Mouse (Mus musculus) midbrain, embryonic 12.5 days (tissue): Measurements from ENCODE around the gene Gm9887. TPM values are rescaled to one million over a fixed set of nuclear protein-coding genes. Genes with fewer than 3 reads are reported as not detected.
"Not testable (repeated sequence)": the region's sequence is repeated elsewhere in the genome, so short reads cannot be mapped to it uniquely, and the experiment has no call there.

Experiments
- ATAC-seq: fragments of 200-750 bp; cut with Nextera tagmentation; 2 replicates; pipeline ENCODE4 v1.8.0; 2017; ENCODE audit warnings: low read depth, moderate TSS enrichment, moderate library complexity; ENCODE audit not compliant: low FRiP score
- H3K27ac ChIP-seq: fragments of 300-500 bp; sonication (generic); replicated peaks from 2 replicates; pipeline ENCODE4 v1.5.1; 2016; ENCODE audit warnings: mild to moderate bottlenecking
- H3K27me3 ChIP-seq: fragments of 300-500 bp; sonication (generic); 2 replicates; pipeline ENCODE4 v1.6.1; 2016; ENCODE audit warnings: mild to moderate bottlenecking
- H3K36me3 ChIP-seq: fragments of 300-500 bp; sonication (generic); 2 replicates; pipeline ENCODE4 v1.6.1; 2016
- H3K4me1 ChIP-seq: fragments of 300-500 bp; sonication (generic); 2 replicates; pipeline ENCODE4 v1.6.1; 2016
- H3K4me2 ChIP-seq: fragments of 300-500 bp; sonication (generic); replicated peaks from 2 replicates; pipeline ENCODE4 v1.6.1; 2016; ENCODE audit warnings: mild to moderate bottlenecking, moderate library complexity
- H3K4me3 ChIP-seq: fragments of 300-500 bp; sonication (generic); 2 replicates; pipeline ENCODE4 v1.5.1; 2016; ENCODE audit warnings: mild to moderate bottlenecking
- H3K9ac ChIP-seq: fragments of 300-500 bp; sonication (generic); replicated peaks from 2 replicates; pipeline ENCODE4 v1.6.1; 2016; ENCODE audit warnings: mild to moderate bottlenecking, moderate library complexity
- H3K9me3 ChIP-seq: fragments of 300-500 bp; sonication (generic); 2 replicates; pipeline ENCODE4 v1.6.1; 2016; ENCODE audit warnings: mild to moderate bottlenecking
- whole genome bisulfite sequencing: fragments of 180-500 bp; shearing (Covaris S2); methylation state at CpG from one replicate; pipeline ENCODE4 v1.1.7; 2016; 5-methylcytosine and 5-hydroxymethylcytosine counted together
- polyA plus RNA-seq: library from polyadenylated mRNA; unstranded; fragments of >200 nt; fragmentation: Nextera tagmentation; extraction: Ambion mirVana; gene quantifications from 2 replicates; pipeline ENCODE4 v1.2.1, GENCODE M21; 2016

Gene Gm9887
- polyA plus RNA-seq, 1 experiment from 2014 or later: 1.6 TPM

DNA sequence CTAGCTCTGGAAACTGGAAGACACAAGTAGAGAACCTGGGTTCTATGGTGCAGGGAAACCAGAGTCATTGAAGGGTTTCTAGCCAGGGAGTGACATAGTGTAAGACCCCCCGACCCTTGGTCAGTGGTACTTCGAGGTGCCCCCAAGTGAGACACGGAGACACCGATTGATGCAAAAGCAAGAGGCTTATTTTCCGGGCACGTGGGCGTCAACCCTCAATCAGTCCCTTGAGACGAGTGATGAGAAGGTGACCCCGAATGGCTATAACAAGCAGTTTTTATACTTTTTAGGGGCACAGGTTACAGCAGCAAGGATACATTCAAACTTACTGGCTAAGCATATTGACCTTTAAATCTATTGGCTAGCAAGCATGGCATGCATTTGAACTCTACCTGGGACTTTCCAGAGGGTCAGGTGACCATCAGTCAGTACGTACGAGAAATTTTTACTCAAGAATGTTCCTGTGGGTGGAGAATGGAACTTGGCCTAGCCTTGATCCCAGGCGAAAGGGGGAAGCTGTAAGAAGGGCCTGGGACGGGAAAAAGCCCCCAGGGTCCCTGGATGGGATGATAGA lies 30.4 kb upstream of the Gm9887 start:
- Histone ChIP-seq H3K27ac (no peak overlapping the region), H3K36me3 (no peaks in the 10 kb centered on the region), H3K4me2 (no peak overlapping the region), H3K9me3 (no peaks in the 10 kb centered on the region), H3K27me3 (no peaks in the 10 kb centered on the region), H3K4me3 (no peak overlapping the region), H3K9ac (no peak overlapping the region), H3K4me1 (no peaks in the 10 kb centered on the region)
- ATAC-seq: no peak
- 90% methylated on average over 13 of the region's 13 CpGs for WGBS

DNA sequence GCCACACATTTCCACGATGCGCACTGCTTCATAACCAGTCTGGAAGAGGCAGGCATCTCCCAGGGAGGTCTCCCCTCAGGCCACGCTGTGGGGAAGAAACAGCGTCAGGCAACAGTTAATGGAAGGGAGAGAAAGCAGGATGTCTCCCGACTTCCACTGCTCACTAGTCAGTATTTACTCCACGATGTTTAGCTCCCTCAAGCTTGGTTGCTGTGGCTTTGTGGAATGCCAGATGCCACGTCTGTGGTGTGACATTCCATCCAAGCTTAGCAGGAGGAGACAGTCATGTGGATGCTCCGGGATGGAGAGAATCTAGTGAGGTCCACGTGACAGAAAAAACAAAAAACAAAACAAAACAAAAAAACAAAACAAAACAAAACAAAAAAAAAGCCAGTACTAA lies 29.8 kb upstream of the Gm9887 start:
- ATAC-seq: no peak
- no peak overlapping the region for H3K9ac ChIP-seq
- no peak overlapping the region for H3K4me2 ChIP-seq
- no peak overlapping the region for H3K4me3 ChIP-seq
- 62% methylated on average over 9 of the region's 9 CpGs for WGBS
- H3K36me3 ChIP-seq: no peaks in the 10 kb centered on the region
- H3K9me3 ChIP-seq: no peaks in the 10 kb centered on the region
- no peaks in the 10 kb centered on the region for H3K27me3 ChIP-seq
- no peaks in the 10 kb centered on the region for H3K4me1 ChIP-seq
- H3K27ac ChIP-seq: no peak overlapping the region

DNA sequence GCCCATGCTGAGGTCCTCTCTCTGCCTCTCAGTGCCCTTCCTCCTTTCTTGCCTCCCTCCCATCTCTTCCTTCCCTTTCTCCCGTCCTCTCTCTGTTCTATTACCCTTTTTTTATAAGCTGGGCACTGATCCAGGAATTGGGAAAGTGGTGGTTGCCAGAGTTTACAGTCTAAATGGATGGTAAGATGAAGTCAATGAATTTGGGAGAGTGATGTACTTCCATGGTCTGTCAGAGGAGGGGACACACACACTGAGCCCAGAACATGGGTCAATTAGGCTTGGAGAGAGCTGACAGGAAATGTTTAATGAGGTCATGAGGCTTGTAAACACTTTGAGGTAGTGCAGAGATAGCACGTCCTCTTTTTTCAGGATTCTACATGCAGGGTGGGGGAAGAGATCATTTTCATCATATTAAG lies 28.6 kb upstream of the Gm9887 start:
- H3K4me2 ChIP-seq: no peak overlapping the region
- no peaks in the 10 kb centered on the region for H3K9me3 ChIP-seq
- no peak overlapping the region for H3K27ac ChIP-seq
- H3K4me1 ChIP-seq: no peaks in the 10 kb centered on the region
- H3K36me3 ChIP-seq: no peaks in the 10 kb centered on the region
- H3K9ac ChIP-seq: no peak overlapping the region
- H3K4me3 ChIP-seq: no peak overlapping the region
- H3K27me3 ChIP-seq: no peaks in the 10 kb centered on the region
- WGBS: 59% methylated on average over 2 of the region's 2 CpGs
- ATAC-seq: no peak

DNA sequence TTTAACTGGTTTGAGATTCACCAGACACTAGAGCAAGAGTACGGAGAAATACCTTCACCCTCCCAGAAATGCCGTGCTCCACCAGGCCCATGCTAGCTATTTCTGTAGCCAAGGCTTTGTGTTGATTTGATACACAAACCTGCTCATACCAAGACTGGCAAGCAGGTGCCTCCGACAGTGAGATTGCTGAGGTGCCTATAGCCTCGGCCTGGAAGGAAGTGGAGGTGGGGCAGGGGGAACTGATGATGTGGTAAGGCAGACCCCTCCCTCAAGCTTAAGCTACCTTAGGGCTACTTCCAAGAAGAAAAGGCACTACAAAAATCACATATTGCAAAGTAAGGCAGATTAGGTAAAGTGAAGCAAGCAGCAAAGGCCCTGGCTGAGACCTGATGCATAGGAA lies 28.1 kb upstream of the Gm9887 start:
- H3K27me3 ChIP-seq: no peaks in the 10 kb centered on the region
- H3K36me3 ChIP-seq: no peaks in the 10 kb centered on the region
- no peak overlapping the region for H3K9ac ChIP-seq
- H3K27ac ChIP-seq: no peak overlapping the region
- no peak for ATAC-seq
- no peak overlapping the region for H3K4me2 ChIP-seq
- no peaks in the 10 kb centered on the region for H3K4me1 ChIP-seq
- H3K9me3 ChIP-seq: no peaks in the 10 kb centered on the region
- WGBS: 87% methylated on average over 4 of the region's 4 CpGs
- no peak overlapping the region for H3K4me3 ChIP-seq

DNA sequence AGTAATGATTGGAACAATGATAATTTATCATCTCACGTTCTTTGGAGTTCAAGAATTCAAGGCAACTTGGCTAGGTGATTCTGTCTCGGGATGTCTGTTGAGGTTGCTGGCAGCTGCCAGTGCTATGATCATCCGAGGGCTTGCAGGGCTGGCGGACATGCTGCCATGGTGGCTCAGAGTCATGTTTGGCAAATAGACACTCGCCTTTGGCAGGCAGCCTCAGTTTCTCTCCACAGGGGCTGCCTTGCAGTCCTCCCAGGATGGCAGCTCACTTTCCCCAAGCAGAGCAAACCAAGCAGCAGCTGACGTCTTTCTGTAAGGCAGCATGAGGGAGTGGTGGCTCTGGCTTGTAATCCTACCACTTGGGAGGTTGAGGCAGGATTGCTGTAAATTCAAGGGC lies 22.2 kb upstream of the Gm9887 start:
- no peaks in the 10 kb centered on the region for H3K36me3 ChIP-seq
- no peak overlapping the region for H3K4me3 ChIP-seq
- WGBS: 83% methylated on average over 6 of the region's 6 CpGs
- no peaks in the 10 kb centered on the region for H3K4me1 ChIP-seq
- H3K27ac ChIP-seq: no peak overlapping the region
- ATAC-seq: no peak
- no peak overlapping the region for H3K4me2 ChIP-seq
- no peaks in the 10 kb centered on the region for H3K9me3 ChIP-seq
- H3K9ac ChIP-seq: no peak overlapping the region
- no peaks in the 10 kb centered on the region; the same call in 1 of the 2 replicates for H3K27me3 ChIP-seq

DNA sequence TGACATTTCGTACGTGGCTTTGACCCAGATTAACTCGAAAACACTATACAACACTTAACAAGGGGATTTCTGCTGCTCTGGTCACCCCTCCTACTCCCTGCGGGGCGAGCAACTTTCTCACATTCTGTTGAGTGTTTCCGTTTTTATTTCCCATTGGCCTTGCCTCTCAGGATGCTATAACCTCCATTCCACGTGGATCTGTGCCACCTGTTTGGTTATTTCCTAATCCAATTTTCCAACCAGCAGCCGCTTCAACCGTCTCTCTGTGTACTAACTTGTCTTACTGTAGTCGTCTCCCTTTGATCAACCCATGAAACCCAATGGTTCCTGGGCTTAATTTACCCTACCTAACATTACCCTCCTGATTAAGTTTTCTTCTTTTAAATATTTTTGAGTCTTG lies 20.8 kb upstream of the Gm9887 start:
- Histone ChIP-seq H3K36me3 (no peaks in the 10 kb centered on the region), H3K9ac (no peak overlapping the region), H3K27me3 (no peaks in the 10 kb centered on the region; the same call in 1 of the 2 replicates), H3K27ac (no peak overlapping the region), H3K4me1 (no peaks in the 10 kb centered on the region), H3K4me2 (no peak overlapping the region), H3K4me3 (no peak overlapping the region), H3K9me3 (no peaks in the 10 kb centered on the region)
- ATAC-seq: no peak
- WGBS: 77% methylated on average over 10 of the region's 10 CpGs

DNA sequence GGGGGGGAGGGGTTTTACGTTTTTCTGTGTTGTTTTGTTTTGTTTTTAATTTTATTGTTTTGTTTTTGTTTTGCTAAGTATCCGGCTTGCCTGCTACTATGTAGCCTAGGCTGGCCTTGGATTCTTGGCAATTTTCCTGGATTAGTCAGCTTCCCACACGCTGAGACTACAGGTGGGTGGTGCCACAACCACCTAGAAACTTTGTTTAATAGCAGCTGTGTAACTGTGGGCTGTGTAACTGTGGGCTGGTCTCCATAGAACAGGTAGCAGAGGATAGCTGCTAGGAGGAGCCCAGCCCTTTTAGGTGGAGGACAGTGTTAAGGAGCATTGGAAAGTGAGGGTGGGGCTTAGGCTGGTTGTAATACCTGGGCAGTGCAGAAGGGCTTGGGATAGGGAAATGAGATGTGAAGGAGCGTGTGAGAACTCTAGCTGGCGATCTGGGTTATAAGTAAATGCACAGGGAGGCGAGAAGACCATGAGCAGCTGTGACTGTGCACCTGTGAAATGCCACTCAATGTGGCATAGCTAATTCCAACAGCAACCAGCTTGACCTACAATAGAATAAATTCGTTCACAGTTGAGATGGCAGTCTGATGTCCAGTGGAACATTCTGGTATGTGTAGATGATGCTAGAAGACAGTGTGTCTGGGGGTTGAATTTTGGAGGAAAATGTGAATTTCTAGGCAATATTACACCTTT lies 17.9 kb upstream of the Gm9887 start:
- H3K36me3 ChIP-seq: no peaks in the 10 kb centered on the region
- 77% methylated on average over 7 of the region's 7 CpGs for WGBS
- H3K4me1 ChIP-seq: no peaks in the 10 kb centered on the region
- no peaks in the 10 kb centered on the region for H3K9me3 ChIP-seq
- no peak overlapping the region for H3K9ac ChIP-seq
- no peak overlapping the region for H3K27ac ChIP-seq
- H3K27me3 ChIP-seq: no peaks in the 10 kb centered on the region; the same call in 1 of the 2 replicates
- ATAC-seq: no peak
- H3K4me2 ChIP-seq: no peak overlapping the region
- no peak overlapping the region for H3K4me3 ChIP-seq

DNA sequence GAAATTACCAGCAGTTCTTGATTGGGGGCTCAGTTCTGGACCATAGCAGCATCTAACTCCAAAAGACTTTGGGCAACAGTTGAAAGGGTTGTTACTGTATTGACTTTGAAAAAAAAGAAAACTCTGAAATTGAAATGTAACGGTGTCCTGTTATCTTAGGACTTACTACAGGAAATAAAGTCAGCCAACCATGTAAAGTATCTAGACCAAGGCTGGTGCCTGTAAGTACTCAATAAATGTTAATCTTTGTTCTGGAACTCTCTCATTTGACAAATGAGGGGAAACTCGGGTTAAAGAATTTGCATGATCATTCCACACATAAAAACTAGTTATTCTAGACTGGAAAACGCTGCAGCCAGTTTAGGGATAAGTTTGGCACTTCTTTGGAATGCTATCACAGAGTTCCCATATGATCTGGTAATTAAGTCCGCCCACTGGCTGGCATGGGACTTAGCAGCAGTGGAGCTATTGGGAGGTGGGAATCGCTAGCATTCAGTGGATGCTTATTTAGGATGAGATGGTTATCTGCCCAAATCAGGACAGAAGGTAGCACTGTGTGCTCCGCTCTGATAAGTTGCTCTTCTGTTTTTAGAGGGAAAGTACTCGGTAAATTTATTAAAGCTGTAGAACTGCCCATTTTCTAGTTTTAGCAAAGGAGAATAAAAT lies 17.1 kb upstream of the Gm9887 start:
- H3K27ac ChIP-seq: no peak overlapping the region
- no peaks in the 10 kb centered on the region; the same call in 1 of the 2 replicates for H3K27me3 ChIP-seq
- no peaks in the 10 kb centered on the region for H3K36me3 ChIP-seq
- H3K9ac ChIP-seq: no peak overlapping the region
- 79% methylated on average over 7 of the region's 7 CpGs for WGBS
- H3K4me2 ChIP-seq: no peak overlapping the region
- no peak for ATAC-seq
- H3K4me1 ChIP-seq: no peaks in the 10 kb centered on the region
- H3K9me3 ChIP-seq: no peaks in the 10 kb centered on the region
- H3K4me3 ChIP-seq: no peak overlapping the region

DNA sequence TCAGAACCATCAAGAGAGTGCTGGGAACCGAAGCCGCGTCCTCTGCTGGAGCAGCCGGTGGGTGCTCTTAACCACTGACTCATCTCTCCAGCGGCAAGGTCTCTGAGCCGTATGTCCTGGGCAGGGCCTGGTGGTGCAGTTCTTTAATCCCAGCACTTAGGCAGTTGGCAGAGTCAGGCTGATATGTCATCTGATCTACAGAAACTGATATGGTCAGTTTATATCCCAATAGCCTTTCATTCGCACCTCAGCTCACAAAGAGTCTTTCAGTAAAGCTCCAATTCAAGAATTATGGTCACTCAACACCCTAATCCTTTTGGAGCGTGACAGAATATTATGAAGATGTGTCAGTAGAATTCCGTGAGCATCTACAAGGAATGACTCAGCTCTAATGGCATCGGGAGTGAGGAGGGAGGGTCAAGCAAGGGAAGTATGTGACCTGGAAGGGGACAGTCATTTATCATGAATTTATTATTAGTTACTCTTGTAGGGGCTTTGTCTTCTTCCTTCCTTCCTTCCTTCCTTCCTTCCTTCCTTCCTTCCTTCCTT lies 16.1 kb upstream of the Gm9887 start:
- Histone ChIP-seq H3K4me1 (no peaks in the 10 kb centered on the region), H3K4me2 (no peak overlapping the region), H3K27me3 (no peaks in the 10 kb centered on the region), H3K9me3 (no peaks in the 10 kb centered on the region), H3K36me3 (no peaks in the 10 kb centered on the region), H3K27ac (no peak overlapping the region), H3K4me3 (no peak overlapping the region), H3K9ac (no peak overlapping the region)
- WGBS: 89% methylated on average over 10 of the region's 10 CpGs
- ATAC-seq: no peak

DNA sequence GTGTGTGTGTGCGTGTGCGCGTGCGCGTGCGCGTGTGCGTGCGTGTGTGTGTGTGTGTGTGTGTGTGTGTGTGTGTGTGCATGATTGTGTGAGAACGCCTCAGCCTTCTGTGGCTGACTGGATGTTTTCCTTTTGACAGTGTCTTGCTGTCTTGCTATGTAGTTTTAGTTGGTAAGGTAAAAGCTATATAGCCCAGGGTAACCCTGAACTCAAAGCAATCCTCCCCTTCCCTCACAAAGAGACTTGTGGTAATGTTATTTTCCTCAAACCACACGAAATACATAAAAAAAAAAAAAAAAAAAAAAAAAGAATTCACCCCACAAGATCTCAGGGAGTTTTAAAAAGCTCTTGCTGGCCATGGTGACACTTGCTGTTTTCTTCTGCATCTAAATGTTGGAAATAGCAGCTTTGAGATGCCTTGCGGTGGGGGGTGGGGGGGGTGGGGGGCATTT lies 14.0 kb upstream of the Gm9887 start:
- not testable (repeated sequence) for H3K4me3 ChIP-seq, H3K27me3 ChIP-seq, H3K36me3 ChIP-seq, H3K9ac ChIP-seq, ATAC-seq, H3K9me3 ChIP-seq, H3K27ac ChIP-seq, H3K4me1 ChIP-seq, H3K4me2 ChIP-seq
- 85% methylated on average over 8 of the region's 12 CpGs for WGBS

DNA sequence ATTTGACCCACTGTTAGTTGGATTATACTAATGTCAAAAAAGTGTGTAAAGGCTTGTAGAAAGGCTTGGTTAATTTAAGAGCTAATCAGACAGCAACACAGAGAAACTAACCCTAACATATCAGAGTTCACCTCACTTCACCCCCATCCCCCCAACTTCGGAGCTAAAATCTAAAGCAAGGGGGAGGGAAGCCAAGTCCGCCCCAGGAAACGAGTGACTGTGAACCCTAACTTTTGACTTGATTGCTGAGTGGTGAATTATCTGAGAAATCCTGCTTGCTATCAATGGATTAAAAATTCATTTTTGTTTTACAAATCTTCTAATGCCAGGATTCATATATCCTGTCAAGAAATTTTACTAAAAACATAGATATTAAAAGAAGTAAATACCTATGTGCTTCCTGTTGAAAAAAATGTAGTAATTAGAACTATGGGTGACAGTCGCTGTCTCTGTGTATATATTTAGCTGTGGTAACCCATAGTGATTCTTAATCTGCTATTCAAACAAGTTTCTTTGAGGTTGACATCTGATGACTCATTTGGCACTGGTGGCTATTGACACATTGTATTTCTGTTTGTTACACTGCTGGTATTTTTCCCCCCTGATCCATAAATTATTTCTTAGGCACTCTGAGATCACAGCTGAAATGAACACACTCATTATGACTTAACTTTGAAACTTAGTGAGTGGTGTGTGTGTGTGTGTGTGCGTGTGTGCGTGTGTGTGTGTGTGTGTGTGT lies 13.5 kb upstream of the Gm9887 start:
- WGBS: 76% methylated on average over 6 of the region's 6 CpGs
- Histone ChIP-seq H3K4me1 (no peaks in the 10 kb centered on the region), H3K9ac (no peak overlapping the region), H3K4me2 (no peak overlapping the region), H3K4me3 (no peak overlapping the region), H3K9me3 (no peaks in the 10 kb centered on the region), H3K27ac (no peak overlapping the region), H3K27me3 (no peaks in the 10 kb centered on the region), H3K36me3 (no peaks in the 10 kb centered on the region)
- no peak for ATAC-seq

DNA sequence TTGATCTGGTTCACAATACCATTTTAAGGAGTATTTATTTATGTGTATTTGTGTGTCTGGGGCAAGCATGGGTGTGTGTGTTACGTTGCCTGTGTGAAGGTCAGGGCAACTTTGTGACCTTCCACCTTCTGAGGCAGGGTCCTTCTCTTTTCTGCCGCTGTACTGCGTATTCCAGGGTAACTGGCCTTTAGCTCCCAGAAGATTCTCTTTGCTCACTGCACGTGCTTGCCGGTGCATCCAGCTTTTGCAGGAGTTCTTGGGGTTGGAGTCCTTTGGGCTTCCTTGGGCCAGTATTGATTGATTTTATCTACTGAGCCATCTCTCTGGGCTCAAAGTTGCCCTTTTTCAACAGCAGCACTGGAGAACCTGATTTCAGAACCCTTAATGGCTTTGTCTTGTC lies 12.3 kb upstream of the Gm9887 start:
- Histone ChIP-seq H3K27ac (no peak overlapping the region), H3K4me1 (no peaks in the 10 kb centered on the region), H3K4me3 (no peak overlapping the region), H3K9me3 (no peaks in the 10 kb centered on the region), H3K9ac (no peak overlapping the region), H3K36me3 (no peaks in the 10 kb centered on the region), H3K27me3 (no peaks in the 10 kb centered on the region), H3K4me2 (no peak overlapping the region)
- WGBS: 84% methylated on average over 5 of the region's 5 CpGs
- no peak for ATAC-seq
